Mouse (Mus musculus) neural tube, embryonic 12.5 days (tissue): Measurements from ENCODE around the gene Taok2. TPM values are rescaled to one million over a fixed set of nuclear protein-coding genes. Genes with fewer than 3 reads are reported as not detected.

Experiments used
- ATAC-seq: fragments of 200-750 bp; cut with Nextera tagmentation; 2 replicates; pipeline ENCODE4 v1.8.0; 2017; ENCODE audit warnings: low read depth, mild to moderate bottlenecking, moderate TSS enrichment, moderate library complexity; ENCODE audit not compliant: low FRiP score
- H3K27ac ChIP-seq: fragments of 300-500 bp; sonication (generic); 2 replicates; pipeline ENCODE4 v1.5.1; 2016
- H3K27me3 ChIP-seq: fragments of 300-500 bp; sonication (generic); replicated peaks from 2 replicates; pipeline ENCODE4 v1.6.1; 2016; ENCODE audit warnings: mild to moderate bottlenecking
- H3K36me3 ChIP-seq: fragments of 300-500 bp; sonication (generic); 2 replicates; pipeline ENCODE4 v1.6.1; 2016; ENCODE audit warnings: mild to moderate bottlenecking
- H3K4me1 ChIP-seq: fragments of 300-500 bp; sonication (generic); 2 replicates; pipeline ENCODE4 v1.6.1; 2016
- H3K4me2 ChIP-seq: fragments of 300-500 bp; sonication (generic); replicated peaks from 2 replicates; pipeline ENCODE4 v1.6.1; 2016; ENCODE audit warnings: mild to moderate bottlenecking
- H3K4me3 ChIP-seq: fragments of 300-500 bp; sonication (generic); 2 replicates; pipeline ENCODE4 v1.5.1; 2016
- H3K9ac ChIP-seq: fragments of 300-500 bp; sonication (generic); 2 replicates; pipeline ENCODE4 v1.6.1; 2016; ENCODE audit warnings: mild to moderate bottlenecking
- H3K9me3 ChIP-seq: fragments of 300-500 bp; sonication (generic); 2 replicates; pipeline ENCODE4 v1.6.1; 2016; ENCODE audit warnings: mild to moderate bottlenecking
- WGBS: fragments of 180-500 bp; shearing (Covaris S2); methylation state at CpG from one replicate; pipeline ENCODE4 v1.1.7; 2016; 5-methylcytosine and 5-hydroxymethylcytosine counted together
- polyA plus RNA-seq: library from polyadenylated mRNA; unstranded; fragments of >200 nt; fragmentation: Nextera tagmentation; extraction: Ambion mirVana; gene quantifications from 2 replicates; pipeline ENCODE4 v1.2.1, GENCODE M21; 2016

The Taok2 gene
- polyA plus RNA-seq, 1 experiment from 2014 or later = 57.5 TPM

GRCm38 (mm10) chr7:126867534-126867933 is 17.0 kb downstream of the Taok2 start:
- no peaks in the 10 kb centered on the region for H3K9me3 ChIP-seq
- H3K4me2 ChIP-seq = no peak overlapping the region
- 98% methylated on average over 2 of the region's 2 CpGs for WGBS
- H3K36me3 ChIP-seq = peaks cover 89% of the 10 kb centered on the region
- no peaks in the 10 kb centered on the region for H3K27me3 ChIP-seq
- H3K27ac ChIP-seq = no peak overlapping the region
- H3K4me3 ChIP-seq = no peak overlapping the region
- peaks cover 18% of the 10 kb centered on the region for H3K4me1 ChIP-seq
- ATAC-seq = no peak
- H3K9ac ChIP-seq = no peak overlapping the region

- Histone ChIP-seq H3K36me3 (peaks cover 62% of the 10 kb centered on the region), H3K4me2 (peak overlapping the region; percentile 79), H3K9ac (peak overlapping the region; percentile 54), H3K4me3 (peak overlapping the region; percentile 62; the same call in 1 of the 2 replicates), H3K9me3 (no peaks in the 10 kb centered on the region), H3K4me1 (peaks cover 27% of the 10 kb centered on the region), H3K27me3 (no peaks in the 10 kb centered on the region), H3K27ac (peak overlapping the region; percentile 6)
- ATAC-seq = no peak
- 66% methylated on average over 6 of the region's 6 CpGs for WGBS
Measured at GRCm38 (mm10) chr7:126863791-126864190, 20.7 kb downstream of the Taok2 start.

GRCm38 (mm10) chr7:126862147-126862784 is 22.2 kb downstream of the Taok2 start, which contains the start of gene Ino80e:
TSS of gene Ino80e (minus strand) at chr7:126862377.
- Histone ChIP-seq H3K36me3 (peaks cover 62% of the 10 kb centered on the region), H3K4me3 (peak within 1 kb of the TSS; percentile 62), H3K4me2 (peak within 1 kb of the TSS; percentile 79), H3K27ac (peak within 1 kb of the TSS; percentile 13), H3K9ac (peak within 1 kb of the TSS; percentile 54), H3K27me3 (no peaks in the 10 kb centered on the region), H3K9me3 (no peaks in the 10 kb centered on the region), H3K4me1 (peaks cover 27% of the 10 kb centered on the region)
- WGBS = under 1% methylated on average over 41 of the region's 41 CpGs
- ATAC-seq = peak; percentile 78

- Histone ChIP-seq H3K4me1 (peaks cover 27% of the 10 kb centered on the region), H3K9me3 (no peaks in the 10 kb centered on the region), H3K4me2 (peak within 1 kb of the TSS; percentile 79), H3K9ac (peak within 1 kb of the TSS; percentile 54), H3K27me3 (no peaks in the 10 kb centered on the region), H3K27ac (peak within 1 kb of the TSS; percentile 13; the same call in 1 of the 2 replicates), H3K4me3 (peak within 1 kb of the TSS; percentile 62), H3K36me3 (peaks cover 62% of the 10 kb centered on the region)
- 3% methylated on average over 42 of the region's 42 CpGs for WGBS
- peak; percentile 92 for ATAC-seq
Measured at GRCm38 (mm10) chr7:126861429-126862130, 22.9 kb downstream of the Taok2 start, which contains the start of gene Hirip3. TSS of gene Hirip3 (plus strand) at chr7:126861972.

- H3K9ac ChIP-seq = peak overlapping the region; percentile 54
- H3K36me3 ChIP-seq = peaks cover 62% of the 10 kb centered on the region
- no peak overlapping the region for H3K27ac ChIP-seq
- H3K4me2 ChIP-seq = peak overlapping the region; percentile 79
- H3K9me3 ChIP-seq = no peaks in the 10 kb centered on the region
- 73% methylated on average over 5 of the region's 5 CpGs for WGBS
- no peaks in the 10 kb centered on the region for H3K27me3 ChIP-seq
- peaks cover 27% of the 10 kb centered on the region for H3K4me1 ChIP-seq
- ATAC-seq = peak; percentile 10; the same call in 1 of the 2 replicates
- peak overlapping the region; percentile 62 for H3K4me3 ChIP-seq
Measured at GRCm38 (mm10) chr7:126860987-126861386, 23.5 kb downstream of the Taok2 start.

- WGBS = 71% methylated on average over 9 of the region's 9 CpGs
- H3K36me3 ChIP-seq = peaks cover 78% of the 10 kb centered on the region
- no peaks in the 10 kb centered on the region for H3K9me3 ChIP-seq
- peaks cover 8% of the 10 kb centered on the region for H3K4me1 ChIP-seq
- ATAC-seq = no peak
- no peak overlapping the region for H3K9ac ChIP-seq
- H3K4me2 ChIP-seq = no peak overlapping the region
- H3K4me3 ChIP-seq = no peak overlapping the region
- no peak overlapping the region for H3K27ac ChIP-seq
- no peaks in the 10 kb centered on the region for H3K27me3 ChIP-seq
Measured at GRCm38 (mm10) chr7:126856741-126857420, 27.6 kb downstream of the Taok2 start.

GRCm38 (mm10) chr7:126855641-126856040 is 28.9 kb downstream of the Taok2 start:
- Histone ChIP-seq H3K4me2 (no peak overlapping the region), H3K36me3 (peaks cover 87% of the 10 kb centered on the region), H3K27me3 (peaks cover 1% of the 10 kb centered on the region), H3K4me1 (no peaks in the 10 kb centered on the region), H3K4me3 (no peak overlapping the region), H3K9me3 (no peaks in the 10 kb centered on the region), H3K27ac (no peak overlapping the region), H3K9ac (no peak overlapping the region)
- ATAC-seq = no peak
- 87% methylated on average over 3 of the region's 3 CpGs for WGBS

GRCm38 (mm10) chr7:126853454-126853853 is 31.0 kb downstream of the Taok2 start:
- Histone ChIP-seq H3K9ac (no peak overlapping the region), H3K27me3 (peaks cover 22% of the 10 kb centered on the region), H3K9me3 (no peaks in the 10 kb centered on the region), H3K4me1 (peaks cover 5% of the 10 kb centered on the region), H3K4me2 (no peak overlapping the region), H3K27ac (no peak overlapping the region), H3K4me3 (no peak overlapping the region), H3K36me3 (peaks cover 73% of the 10 kb centered on the region)
- no peak for ATAC-seq
- WGBS = 86% methylated on average over 5 of the region's 5 CpGs

- peaks cover 21% of the 10 kb centered on the region for H3K4me1 ChIP-seq
- H3K9me3 ChIP-seq = no peaks in the 10 kb centered on the region
- no peak overlapping the region for H3K4me2 ChIP-seq
- no peak for ATAC-seq
- H3K4me3 ChIP-seq = no peak overlapping the region
- no peak overlapping the region for H3K27ac ChIP-seq
- no peak overlapping the region for H3K9ac ChIP-seq
- H3K27me3 ChIP-seq = peaks cover 37% of the 10 kb centered on the region
- H3K36me3 ChIP-seq = peaks cover 51% of the 10 kb centered on the region
- 46% methylated on average over 12 of the region's 12 CpGs for WGBS
Measured at GRCm38 (mm10) chr7:126851192-126851591, 33.3 kb downstream of the Taok2 start.

- no peak for ATAC-seq
- 92% methylated on average over 6 of the region's 6 CpGs for WGBS
- H3K27ac ChIP-seq = no peak overlapping the region
Measured at GRCm38 (mm10) chr7:126850161-126850560, 34.3 kb downstream of the Taok2 start.

GRCm38 (mm10) chr7:126848794-126849193 is 35.7 kb downstream of the Taok2 start:
- Histone ChIP-seq H3K27me3 (peaks cover 37% of the 10 kb centered on the region), H3K9me3 (no peaks in the 10 kb centered on the region), H3K9ac (peak overlapping the region; percentile 75), H3K27ac (no peak overlapping the region), H3K36me3 (peaks cover 28% of the 10 kb centered on the region), H3K4me3 (peak overlapping the region; percentile 54), H3K4me1 (peaks cover 21% of the 10 kb centered on the region), H3K4me2 (peak overlapping the region; percentile 99)
- 22% methylated on average over 10 of the region's 10 CpGs for WGBS
- ATAC-seq = no peak

More at GRCm38 (mm10) chr7:126850161-126850560, 34.3 kb downstream of the Taok2 start:
- peaks cover 41% of the 10 kb centered on the region for H3K36me3 ChIP-seq
- no peak overlapping the region for H3K4me2 ChIP-seq
- no peak overlapping the region for H3K4me3 ChIP-seq
- H3K4me1 ChIP-seq = peaks cover 21% of the 10 kb centered on the region
- H3K27me3 ChIP-seq = peaks cover 37% of the 10 kb centered on the region
- no peak overlapping the region for H3K9ac ChIP-seq
- no peaks in the 10 kb centered on the region for H3K9me3 ChIP-seq
